Mouse (Mus musculus) urinary bladder, postnatal 4 days (tissue): ENCODE data around the gene Tbccd1.
"Not testable (repeated sequence)": the region's sequence is repeated elsewhere in the genome, so short reads cannot be mapped to it uniquely, and the experiment has no call there.

Source experiments
- DNase-seq, 2 experiments: peaks; one replicate each; pipeline ENCODE4 v3.0.0; 2021 to 2022; ENCODE audit warnings: low spot score in 2 of 2

Tbccd1 gene

GRCm38 (mm10) chr16:22782686-22783085 lies 74.8 kb downstream of the Tbccd1 start:
- no peak for DNase-seq

GRCm38 (mm10) chr16:22779228-22779835 lies 78.1 kb downstream of the Tbccd1 start:
- no peak for DNase-seq

- not testable (repeated sequence) for DNase-seq
Measured at GRCm38 (mm10) chr16:22778296-22778695, 79.2 kb downstream of the Tbccd1 start.

GRCm38 (mm10) chr16:22775471-22775985 lies 81.9 kb downstream of the Tbccd1 start:
- no peak for DNase-seq

GRCm38 (mm10) chr16:22768661-22769060 lies 88.8 kb downstream of the Tbccd1 start:
- DNase-seq, result no peak

- DNase-seq, result no peak
Measured at GRCm38 (mm10) chr16:22767405-22767804, 90.1 kb downstream of the Tbccd1 start.

- no peak for DNase-seq
Measured at GRCm38 (mm10) chr16:22766738-22767211, 90.7 kb downstream of the Tbccd1 start.

GRCm38 (mm10) chr16:22765531-22765930 lies 91.9 kb downstream of the Tbccd1 start:
- DNase-seq, result no peak
